Mouse (Mus musculus) liver, embryonic 16.5 days (tissue): ENCODE measurements at regions not wholly inside any gene's neighbourhood (a gene's known extent, or its start where the extent isn't known, plus 50 kb on each side); places are given as distances from the start of the nearest gene placed in this dataset.

Source experiments
- ATAC-seq: fragments of 200-750 bp; cut with Nextera tagmentation; 2 replicates; pipeline ENCODE4 v1.8.0; 2017; ENCODE audit warnings: low read depth, mild to moderate bottlenecking, moderate number of reproducible peaks, moderate library complexity
- H3K27ac ChIP-seq: fragments of 300-500 bp; sonication (generic); 2 replicates; pipeline ENCODE4 v1.5.1; 2014; ENCODE audit warnings: mild to moderate bottlenecking, low read length
- H3K27me3 ChIP-seq: fragments of 300-500 bp; sonication (generic); 2 replicates; pipeline ENCODE4 v1.6.1; 2014; ENCODE audit warnings: low read depth, low read length, mixed read lengths; ENCODE audit not compliant: control insufficient read depth, insufficient read depth
- H3K36me3 ChIP-seq: fragments of 300-500 bp; sonication (generic); 2 replicates; pipeline ENCODE4 v1.6.1; 2014; ENCODE audit warnings: mild to moderate bottlenecking; ENCODE audit not compliant: control insufficient read depth, insufficient read depth
- H3K4me1 ChIP-seq: fragments of 300-500 bp; sonication (generic); 2 replicates; pipeline ENCODE4 v1.6.1; 2014; ENCODE audit warnings: low read depth, low read length, mixed read lengths; ENCODE audit not compliant: control insufficient read depth
- H3K4me2 ChIP-seq: fragments of 300-500 bp; sonication (generic); 2 replicates; pipeline ENCODE4 v1.6.1; 2014; ENCODE audit warnings: low read depth, low read length, mixed read lengths
- H3K4me3 ChIP-seq: fragments of 300-500 bp; sonication (generic); 2 replicates; pipeline ENCODE4 v1.5.1; 2014; ENCODE audit warnings: low read depth, mild to moderate bottlenecking, low read length
- H3K9ac ChIP-seq: fragments of 300-500 bp; sonication (generic); 2 replicates; pipeline ENCODE4 v1.6.1; 2014; ENCODE audit warnings: low read depth, low read length
- H3K9me3 ChIP-seq: fragments of 300-500 bp; sonication (generic); replicated peaks from 2 replicates; pipeline ENCODE4 v1.6.1; 2016; ENCODE audit warnings: low read length; ENCODE audit not compliant: control insufficient read depth
- WGBS: fragments of 180-500 bp; shearing (Covaris S2); extraction: QIAGEN DNeasy Blood & Tissue Kit; methylation state at CpG from one replicate; pipeline ENCODE4 v1.1.7; 2014; ENCODE audit not compliant: insufficient replicate concordance; 5-methylcytosine and 5-hydroxymethylcytosine counted together

GRCm38 (mm10) chr11:22677337-22677736 is 165.4 kb downstream of the Tmem17 start:
- H3K4me2 ChIP-seq, result no peak overlapping the region
- H3K4me3 ChIP-seq, result no peak overlapping the region
- no peak; the same call in 1 of the 2 replicates for ATAC-seq
- H3K4me1 ChIP-seq, result no peaks in the 10 kb centered on the region
- H3K9me3 ChIP-seq, result no peaks in the 10 kb centered on the region
- H3K36me3 ChIP-seq, result no peaks in the 10 kb centered on the region
- 18% methylated on average over 2 of the region's 2 CpGs for WGBS
- no peaks in the 10 kb centered on the region for H3K27me3 ChIP-seq
- H3K27ac ChIP-seq, result no peak overlapping the region
- no peak overlapping the region for H3K9ac ChIP-seq

- H3K4me2 ChIP-seq, result no peak overlapping the region
- H3K9ac ChIP-seq, result no peak overlapping the region
- no peaks in the 10 kb centered on the region for H3K27me3 ChIP-seq
- H3K27ac ChIP-seq, result no peak overlapping the region
- no peaks in the 10 kb centered on the region for H3K4me1 ChIP-seq
- no peaks in the 10 kb centered on the region for H3K36me3 ChIP-seq
- no peaks in the 10 kb centered on the region for H3K9me3 ChIP-seq
- H3K4me3 ChIP-seq, result no peak overlapping the region
- 77% methylated on average over 4 of the region's 4 CpGs for WGBS
- no peak for ATAC-seq
These were observed 172.7 kb downstream of the Tmem17 start for GRCm38 (mm10) chr11:22684576-22684975.

GRCm38 (mm10) chr11:22690829-22691228 is 169.9 kb downstream of the B3gnt2 start:
- Histone ChIP-seq H3K9me3 (no peaks in the 10 kb centered on the region), H3K27me3 (no peaks in the 10 kb centered on the region), H3K4me2 (no peak overlapping the region), H3K4me1 (no peaks in the 10 kb centered on the region; the same call in 1 of the 2 replicates), H3K9ac (no peak overlapping the region), H3K4me3 (no peak overlapping the region), H3K36me3 (no peaks in the 10 kb centered on the region), H3K27ac (no peak overlapping the region)
- 78% methylated on average over 3 of the region's 3 CpGs for WGBS
- no peak for ATAC-seq

GRCm38 (mm10) chr11:22692281-22692857 is 168.4 kb downstream of the B3gnt2 start:
- ATAC-seq, result no peak
- Histone ChIP-seq H3K9ac (no peak overlapping the region), H3K4me3 (no peak overlapping the region), H3K27me3 (no peaks in the 10 kb centered on the region), H3K36me3 (no peaks in the 10 kb centered on the region), H3K27ac (no peak overlapping the region), H3K9me3 (no peaks in the 10 kb centered on the region), H3K4me2 (no peak overlapping the region), H3K4me1 (no peaks in the 10 kb centered on the region; the same call in 1 of the 2 replicates)
- WGBS, result 58% methylated on average over 5 of the region's 5 CpGs

DNA sequence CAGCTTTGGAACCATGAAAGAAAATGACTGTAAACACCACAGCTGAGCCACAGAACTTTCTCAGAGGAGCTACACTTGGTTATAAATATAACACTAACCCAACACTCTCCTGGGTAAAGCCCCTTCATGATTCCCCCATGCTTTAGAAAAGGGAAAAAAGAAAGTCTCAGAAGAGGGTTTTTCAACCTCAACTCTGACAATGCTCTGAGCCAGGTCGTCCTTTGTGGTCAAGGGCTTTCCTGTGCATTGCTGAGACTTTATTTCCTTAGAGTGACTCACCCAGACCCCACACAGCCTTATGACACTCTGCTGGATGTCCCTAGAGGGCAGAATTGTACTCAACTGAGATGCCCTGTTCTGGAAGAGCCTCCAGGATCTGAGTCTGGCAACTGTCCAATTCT is 167.8 kb downstream of the B3gnt2 start:
- Histone ChIP-seq H3K9ac (no peak overlapping the region), H3K36me3 (no peaks in the 10 kb centered on the region), H3K27me3 (no peaks in the 10 kb centered on the region), H3K4me2 (no peak overlapping the region), H3K27ac (no peak overlapping the region), H3K9me3 (no peaks in the 10 kb centered on the region), H3K4me1 (no peaks in the 10 kb centered on the region; the same call in 1 of the 2 replicates), H3K4me3 (no peak overlapping the region)
- no peak for ATAC-seq
- WGBS, result 7% methylated on average over 1 of the region's 1 CpGs

DNA sequence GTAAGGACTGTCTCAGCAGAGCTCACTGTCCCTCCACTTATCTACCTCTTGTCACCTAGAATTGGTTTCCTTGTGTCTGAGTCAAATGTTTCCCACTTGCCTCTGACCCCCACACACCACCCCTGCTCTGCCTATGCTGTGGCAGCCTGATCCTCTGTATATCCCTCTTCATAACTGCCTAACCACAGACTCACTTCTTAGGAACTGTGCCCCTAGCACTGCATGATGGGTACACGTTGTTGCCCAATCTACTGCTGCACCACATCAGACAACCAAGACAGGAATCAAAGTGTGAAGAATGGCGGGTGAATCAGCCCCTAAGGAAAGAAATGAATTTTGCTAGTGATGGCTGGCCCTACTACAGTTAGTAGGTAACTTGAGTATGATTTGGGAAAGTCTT is 167.4 kb downstream of the B3gnt2 start:
- no peaks in the 10 kb centered on the region for H3K27me3 ChIP-seq
- no peak overlapping the region for H3K27ac ChIP-seq
- H3K4me3 ChIP-seq, result no peak overlapping the region
- H3K36me3 ChIP-seq, result no peaks in the 10 kb centered on the region
- ATAC-seq, result no peak
- H3K4me2 ChIP-seq, result no peak overlapping the region
- 36% methylated on average over 2 of the region's 2 CpGs for WGBS
- no peaks in the 10 kb centered on the region; the same call in 1 of the 2 replicates for H3K4me1 ChIP-seq
- no peaks in the 10 kb centered on the region for H3K9me3 ChIP-seq
- H3K9ac ChIP-seq, result no peak overlapping the region

DNA sequence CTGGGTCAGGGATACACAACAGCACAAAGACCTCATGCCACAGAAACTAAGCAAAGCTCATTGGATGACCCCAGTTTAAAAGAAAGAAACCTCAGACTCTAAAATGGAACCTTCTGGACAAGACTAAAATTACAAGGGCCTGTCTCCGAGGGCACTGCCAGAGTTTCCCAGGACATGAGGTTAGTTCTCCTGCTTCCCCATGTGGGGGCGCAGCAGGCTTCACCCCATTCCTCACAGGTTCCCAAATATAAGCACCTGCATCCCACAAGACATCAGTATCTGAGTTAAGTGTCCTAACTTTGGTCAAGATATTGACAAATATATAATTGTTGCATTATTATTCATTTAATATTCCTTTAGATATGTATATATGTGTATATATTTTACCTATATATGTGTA is 166.8 kb downstream of the B3gnt2 start:
- WGBS, result 55% methylated on average over 2 of the region's 2 CpGs
- ATAC-seq, result no peak
- H3K4me3 ChIP-seq, result no peak overlapping the region
- no peaks in the 10 kb centered on the region for H3K36me3 ChIP-seq
- no peak overlapping the region for H3K27ac ChIP-seq
- H3K27me3 ChIP-seq, result no peaks in the 10 kb centered on the region
- H3K4me2 ChIP-seq, result no peak overlapping the region
- H3K9ac ChIP-seq, result no peak overlapping the region
- no peaks in the 10 kb centered on the region for H3K9me3 ChIP-seq
- no peaks in the 10 kb centered on the region; the same call in 1 of the 2 replicates for H3K4me1 ChIP-seq

DNA sequence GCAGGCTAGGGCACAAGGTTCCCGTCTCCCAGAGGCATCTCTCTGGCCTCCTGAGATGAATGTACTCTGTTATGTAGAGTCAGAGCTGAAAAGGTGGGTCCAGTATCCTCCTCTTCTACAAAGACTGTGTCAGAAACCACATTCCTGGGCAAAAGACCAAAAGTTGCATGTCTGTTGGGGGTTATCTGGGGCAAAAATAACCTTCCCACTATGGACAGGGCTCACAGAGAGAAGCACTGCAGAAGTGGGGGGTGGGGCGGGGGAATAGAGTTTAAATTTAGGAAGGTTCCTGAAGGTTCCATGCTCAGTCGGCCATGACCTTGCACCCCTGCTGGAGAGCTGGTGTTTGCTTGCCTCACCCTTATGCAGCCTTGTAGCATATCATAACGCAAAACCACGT is 165.9 kb downstream of the B3gnt2 start:
- ATAC-seq, result no peak

GRCm38 (mm10) chr11:22695237-22695636 is 165.5 kb downstream of the B3gnt2 start:
- Histone ChIP-seq H3K4me1 (no peaks in the 10 kb centered on the region; the same call in 1 of the 2 replicates), H3K9ac (no peak overlapping the region), H3K36me3 (no peaks in the 10 kb centered on the region), H3K27me3 (no peaks in the 10 kb centered on the region), H3K9me3 (no peaks in the 10 kb centered on the region), H3K27ac (no peak overlapping the region), H3K4me3 (no peak overlapping the region), H3K4me2 (no peak overlapping the region)
- ATAC-seq, result no peak
- 67% methylated on average over 1 of the region's 1 CpGs for WGBS

More for the DNA sequence above, 165.9 kb downstream of the B3gnt2 start:
- Histone ChIP-seq H3K9ac (no peak overlapping the region), H3K27me3 (no peaks in the 10 kb centered on the region), H3K4me1 (no peaks in the 10 kb centered on the region; the same call in 1 of the 2 replicates), H3K4me2 (no peak overlapping the region), H3K36me3 (no peaks in the 10 kb centered on the region), H3K27ac (no peak overlapping the region), H3K9me3 (no peaks in the 10 kb centered on the region), H3K4me3 (no peak overlapping the region)
- WGBS, result 42% methylated on average over 5 of the region's 5 CpGs
